Mouse (Mus musculus) small intestine, adult 2 months (tissue): ENCODE results near the gene Gm49340.

Experiments
- CTCF ChIP-seq: fragments of 200-500 bp; IDR thresholded peaks from 2 replicates; pipeline ENCODE4 v1.5.1; 2012; ENCODE audit warnings: low read depth, mild to moderate bottlenecking, control low read depth, inconsistent platforms, low read length, moderate library complexity, mixed read lengths; ENCODE audit not compliant: insufficient replicate concordance, insufficient read length; ENCODE audit errors: extremely low read depth
- POLR2A ChIP-seq: fragments of 200-500 bp; IDR thresholded peaks from 2 replicates; pipeline ENCODE4 v1.6.1; 2012; ENCODE audit warnings: low read depth, mild to moderate bottlenecking, control low read depth, inconsistent platforms, low read length, moderate library complexity

- TF ChIP-seq POLR2A (no peak), CTCF (no peak)
Measured at GRCm38 (mm10) chr11:73326485-73326886, 3.1 kb upstream of the Gm49340 start.
